Mouse (Mus musculus) brain, embryonic 18.5 days (tissue): ENCODE data around the gene Col25a1.

Source experiments
- DNase-seq: peaks from one replicate; pipeline ENCODE4 v3.0.0-alpha.2; 2012; ENCODE audit warnings: low read depth, low spot score

Col25a1 gene

DNA sequence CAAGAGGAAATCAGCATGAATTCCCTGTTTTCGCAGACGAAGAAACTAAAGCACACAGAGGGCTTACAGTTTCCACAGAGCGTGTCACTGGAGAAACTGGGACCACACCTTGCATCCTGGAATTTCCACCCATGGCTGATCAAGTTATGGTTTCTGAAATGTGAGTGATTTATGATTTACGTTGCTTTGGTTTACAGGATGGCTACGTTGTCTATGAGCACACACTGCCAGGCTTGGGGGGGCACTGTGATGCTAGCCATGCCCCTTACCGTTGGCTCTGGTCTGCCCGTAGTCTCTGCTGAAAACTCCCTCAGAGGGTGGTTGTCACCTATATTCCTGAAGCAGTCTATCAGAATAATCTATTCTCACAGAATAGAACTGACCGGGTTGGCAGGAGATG lies at the start of gene Col25a1:
Col25a1 (plus strand) TSS at position 301 of the 400 bp plus-strand sequence.
- DNase-seq: no peak

DNA sequence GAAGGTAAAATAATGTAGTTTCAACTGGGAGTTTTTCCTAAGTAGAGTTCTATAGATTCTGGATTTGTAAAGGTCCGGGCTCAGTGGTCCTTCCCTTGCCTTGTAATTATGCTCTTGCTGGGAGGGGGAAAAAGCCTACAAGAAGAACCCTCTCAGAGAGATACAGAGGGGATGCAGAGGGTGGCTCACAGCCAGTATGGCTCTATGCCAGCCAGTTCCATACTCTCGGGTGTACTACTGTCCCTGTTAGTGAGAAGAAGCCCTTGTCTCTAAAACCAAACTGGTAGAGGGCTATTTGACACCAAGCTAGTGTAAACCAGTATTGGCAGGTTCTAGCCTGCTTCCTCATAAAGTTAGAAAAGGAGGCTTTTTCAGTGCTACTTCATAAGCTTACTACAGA lies 48.0 kb upstream of the Col25a1 start:
- no peak for DNase-seq

DNA sequence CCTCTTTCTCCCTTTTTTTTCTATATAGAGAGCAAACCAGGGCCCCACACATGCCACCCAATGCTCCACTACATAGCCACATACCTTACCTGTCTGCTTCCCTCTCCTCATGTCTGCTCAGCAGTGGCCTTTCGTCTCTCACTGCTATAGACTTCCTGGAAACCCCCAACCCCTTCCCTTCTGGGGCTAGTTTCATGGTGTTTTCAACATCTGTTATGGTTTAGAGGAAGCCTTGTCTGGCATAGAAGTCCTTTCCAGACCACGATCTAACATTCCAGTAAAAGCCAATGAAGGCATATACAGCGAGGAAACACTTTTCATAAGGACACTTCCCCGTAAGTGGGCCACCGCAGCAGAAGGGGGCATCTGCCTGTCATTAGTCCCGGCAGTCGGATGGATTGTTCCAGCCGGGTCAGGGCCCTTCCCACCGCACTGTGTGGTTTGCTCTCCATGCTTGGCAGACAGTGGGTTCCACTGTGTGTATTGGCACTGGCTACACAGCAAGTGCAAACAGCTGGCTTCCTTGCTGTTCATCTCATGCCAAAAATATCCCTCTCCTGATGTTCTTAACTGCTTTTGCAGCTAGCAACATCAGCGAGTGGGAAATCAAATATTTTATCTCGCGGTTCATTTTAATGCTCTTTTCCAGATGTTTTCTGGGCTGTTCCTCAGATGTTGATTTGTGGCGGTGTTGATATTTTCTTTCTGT lies 44.8 kb upstream of the Col25a1 start:
- DNase-seq: no peak

DNA sequence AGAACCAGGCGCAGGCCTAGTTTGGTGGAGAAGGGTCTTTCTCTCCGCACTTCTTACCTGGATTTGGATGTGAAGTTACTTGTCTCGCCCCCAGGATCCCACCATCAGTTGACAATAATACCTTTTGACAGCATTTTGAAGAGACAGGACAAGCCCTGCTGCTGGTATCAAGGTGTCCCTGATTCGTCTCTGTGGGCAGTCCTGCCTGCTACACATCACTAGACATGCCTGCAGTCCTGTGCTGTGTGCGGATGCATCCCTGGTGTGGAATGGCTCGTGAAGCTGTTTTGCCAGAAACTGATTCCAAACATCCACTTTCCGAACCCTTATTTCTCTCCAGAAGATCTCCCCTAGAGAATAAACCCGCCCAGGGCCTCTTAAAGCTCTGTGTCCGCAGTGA lies 43.8 kb upstream of the Col25a1 start:
- no peak for DNase-seq

DNA sequence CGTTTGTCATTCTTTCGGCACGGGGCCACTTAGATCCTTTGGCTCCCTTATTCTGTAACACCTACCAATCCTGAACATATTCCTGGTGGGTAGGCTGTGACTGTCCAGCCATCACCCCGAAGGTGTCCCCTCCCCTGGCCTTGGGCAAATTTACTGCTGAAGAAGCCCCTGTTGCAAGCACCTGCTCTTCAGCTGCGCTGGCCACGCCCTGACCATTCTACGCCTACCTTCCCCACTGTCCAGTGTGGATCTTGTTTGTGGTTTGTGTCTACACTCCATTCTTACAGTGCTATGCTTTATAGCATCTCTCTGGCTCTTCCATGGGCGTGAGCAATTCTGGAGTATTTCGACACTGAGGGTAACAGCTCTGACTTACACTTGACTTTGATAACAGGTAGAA lies 42.6 kb upstream of the Col25a1 start:
- no peak for DNase-seq

DNA sequence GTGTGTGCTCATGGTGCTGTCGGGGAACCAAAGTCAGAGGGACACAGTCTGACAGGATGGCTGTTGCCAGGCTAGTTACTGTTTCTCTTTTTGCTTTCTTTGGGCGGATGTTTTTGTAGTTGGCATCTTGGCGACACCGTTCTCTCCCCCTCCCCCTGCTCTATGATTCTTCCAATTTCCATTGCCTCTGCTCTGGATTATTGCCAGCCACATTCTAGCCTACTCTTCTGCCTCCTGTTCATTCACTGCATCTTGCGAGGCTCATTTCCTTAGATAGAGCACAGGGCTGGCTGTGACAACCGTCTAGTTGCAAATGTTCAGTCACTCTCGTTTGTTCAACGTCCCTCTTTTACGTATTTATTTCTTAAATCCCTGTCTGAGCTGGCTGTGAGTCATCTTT lies 40.8 kb upstream of the Col25a1 start:
- no peak for DNase-seq

DNA sequence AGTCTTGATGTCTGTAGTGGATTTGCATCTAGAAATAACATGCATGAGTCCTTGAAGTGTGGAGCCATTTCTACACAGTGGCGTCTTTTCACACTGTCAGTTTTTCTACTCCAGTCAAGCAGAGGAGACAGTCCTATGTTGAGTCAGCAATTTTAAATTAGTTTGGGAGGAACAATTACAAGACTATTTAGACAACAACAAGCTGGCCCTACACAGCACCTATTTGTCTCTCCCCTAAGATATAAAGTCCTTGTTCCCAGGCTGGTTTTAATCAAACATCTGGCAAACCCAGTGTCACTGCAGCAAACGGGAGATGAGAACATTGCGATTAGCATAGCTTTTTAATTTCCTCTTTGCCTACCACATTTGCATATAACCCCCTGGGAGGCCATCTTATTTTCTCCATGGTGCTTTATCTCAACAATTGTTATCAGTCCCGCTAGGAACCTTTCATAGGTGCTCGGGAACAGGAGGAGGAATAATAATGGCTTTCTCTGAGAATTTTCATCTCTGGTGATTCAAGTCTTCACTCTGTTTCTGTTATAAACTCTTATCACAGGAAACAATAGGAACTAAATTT lies 37.1 kb upstream of the Col25a1 start:
- DNase-seq: no peak

DNA sequence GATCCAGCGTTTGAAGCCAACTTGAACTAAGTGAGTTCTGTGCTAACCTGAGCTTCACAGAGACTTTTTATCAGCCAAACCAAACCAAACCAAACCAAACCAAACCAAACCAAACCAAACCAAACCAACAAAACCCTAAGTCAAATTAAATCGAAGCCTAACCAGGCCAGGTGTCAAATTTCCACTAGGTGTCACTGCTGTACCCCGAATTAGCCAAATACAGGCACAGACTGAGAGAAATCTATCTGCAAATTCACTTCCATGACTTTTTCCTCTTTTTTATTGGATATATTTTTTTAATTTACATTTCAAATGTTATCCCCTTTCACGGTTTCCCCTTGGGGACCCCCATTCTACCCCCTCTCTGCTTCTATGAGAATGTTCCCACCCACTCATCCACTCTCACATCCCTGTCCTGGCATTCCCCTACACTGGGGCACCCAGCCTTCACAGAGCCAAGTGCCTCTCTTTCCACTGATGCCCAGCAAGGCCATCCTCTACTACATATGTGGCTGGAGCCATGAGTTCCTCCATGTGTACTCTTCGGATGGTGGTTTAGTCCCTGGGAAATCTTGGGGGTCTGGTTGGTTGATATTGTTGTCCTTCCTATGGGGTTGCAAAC lies 36.0 kb upstream of the Col25a1 start:
- DNase-seq: peak; percentile 26

DNA sequence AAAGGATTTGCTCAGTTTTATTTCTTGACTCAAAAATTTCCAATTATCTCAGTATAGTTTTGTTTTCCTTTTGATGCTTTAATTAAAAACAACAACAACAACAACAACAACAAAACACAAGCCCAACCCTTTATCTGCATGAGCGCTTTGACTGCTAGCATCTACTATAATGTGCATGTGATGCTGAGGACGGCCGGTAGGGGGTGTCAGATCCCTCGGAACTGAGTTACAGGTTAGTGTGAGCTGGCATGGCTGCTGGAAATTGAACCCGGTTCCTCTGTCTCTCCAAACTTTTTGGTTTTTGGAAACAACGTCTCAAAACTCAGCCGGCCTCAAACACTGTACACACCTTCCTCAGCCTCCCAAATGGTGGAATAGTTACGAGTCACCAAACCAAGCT lies 27.8 kb upstream of the Col25a1 start:
- no peak for DNase-seq

DNA sequence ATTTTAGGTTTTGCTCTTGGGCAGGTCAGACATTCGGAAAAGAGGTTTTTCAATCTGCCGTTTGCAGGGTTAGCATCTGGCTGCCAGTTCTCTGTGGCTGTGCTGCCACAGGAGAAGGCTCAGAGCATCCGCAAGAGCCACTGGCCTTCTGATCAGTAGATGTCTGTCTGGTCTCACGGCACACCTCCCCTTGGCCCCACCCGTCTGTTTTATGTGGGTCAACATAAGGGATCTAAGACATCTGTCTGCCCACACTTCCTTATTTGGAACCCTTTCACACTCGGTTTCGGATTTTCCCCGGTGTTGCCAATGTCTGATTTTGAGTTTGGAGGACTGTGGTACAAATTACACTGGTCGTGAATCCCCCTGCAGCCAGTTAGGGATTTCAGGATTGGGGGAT lies 26.8 kb upstream of the Col25a1 start:
- DNase-seq: no peak

DNA sequence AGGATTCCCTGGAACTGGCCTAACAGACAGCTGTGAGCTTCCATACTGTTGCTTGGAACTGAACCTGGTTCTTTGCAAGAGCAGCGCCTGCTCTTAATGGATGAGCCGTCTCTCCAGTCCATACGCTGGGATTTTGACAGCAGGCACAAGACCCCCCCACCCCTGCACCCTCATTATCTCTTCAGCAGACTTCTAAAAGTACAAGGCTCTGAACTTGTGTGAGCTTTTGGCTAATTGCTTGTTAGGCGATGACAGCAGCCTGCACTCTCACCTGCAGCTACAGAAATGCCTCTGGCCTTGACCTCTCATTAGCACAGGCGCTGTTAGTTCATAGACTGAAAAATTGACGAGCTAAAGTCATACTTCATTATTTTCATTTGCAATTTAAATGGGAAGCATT lies 14.4 kb upstream of the Col25a1 start:
- no peak for DNase-seq

DNA sequence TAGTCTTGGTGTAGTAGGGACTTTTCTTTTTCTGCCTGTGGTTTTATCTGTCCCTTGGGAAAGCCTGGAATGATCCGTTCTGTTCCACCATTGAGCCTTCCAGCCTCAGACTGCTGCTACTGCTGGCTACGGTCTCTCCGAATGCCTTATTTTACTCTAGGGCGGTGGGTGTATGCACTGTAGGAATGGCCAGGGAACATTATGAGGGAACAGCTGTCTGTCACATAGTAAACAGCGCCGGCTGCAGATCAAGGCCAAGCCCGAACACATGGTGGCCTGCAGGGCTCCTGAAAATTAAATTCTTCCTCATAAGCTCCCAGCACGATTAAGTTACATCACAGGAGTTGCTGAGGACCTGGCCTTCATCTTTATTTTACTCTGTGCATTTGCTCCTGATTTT lies 3.5 kb upstream of the Col25a1 start:
- DNase-seq: no peak

DNA sequence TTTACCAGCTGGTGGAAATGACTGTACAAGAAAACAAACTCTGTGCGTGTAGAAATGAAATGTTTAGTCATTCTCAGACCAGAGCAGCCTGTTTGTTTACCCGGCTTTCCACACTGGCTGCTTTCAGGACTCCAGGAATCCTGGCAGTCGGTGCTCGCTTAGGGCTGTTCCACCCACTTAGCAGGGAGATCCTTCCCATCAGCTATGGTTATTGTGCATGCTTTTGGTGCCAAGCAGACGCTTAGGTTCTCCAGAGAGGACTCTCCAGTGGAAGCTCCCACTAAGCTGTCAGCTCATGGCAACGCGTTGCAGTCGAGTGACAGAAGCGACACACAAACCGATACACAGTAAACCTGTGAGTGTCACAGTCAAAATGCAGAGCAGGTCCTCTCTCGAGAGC lies 2.7 kb upstream of the Col25a1 start:
- peak; percentile 22 for DNase-seq

DNA sequence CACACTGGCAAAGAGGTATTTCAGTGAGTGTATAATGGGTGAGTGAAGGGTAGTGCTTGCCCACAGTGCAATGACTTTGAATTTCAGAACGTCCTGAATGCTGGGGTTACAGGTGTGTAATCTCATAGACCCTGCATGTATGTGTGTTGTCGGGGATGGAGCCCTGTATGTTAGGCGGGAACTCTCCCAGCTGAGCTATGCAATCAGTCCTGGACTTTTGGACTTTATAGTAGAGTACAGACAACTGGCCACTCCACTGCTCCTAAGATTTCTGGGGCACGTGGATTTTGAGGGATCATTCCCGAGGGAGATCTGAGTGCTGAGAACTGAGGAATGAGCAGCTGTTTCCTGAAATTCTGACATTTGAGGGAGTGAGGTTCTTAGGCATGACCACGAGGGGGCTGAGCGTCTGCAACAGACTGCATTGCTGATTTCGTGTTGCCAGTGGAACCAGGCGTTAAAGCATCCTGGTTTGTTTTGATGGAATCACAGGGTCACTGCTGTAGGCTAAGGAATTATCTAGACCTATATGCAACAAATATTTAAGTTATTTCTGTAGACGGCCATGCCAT lies 1.6 kb upstream of the Col25a1 start:
- DNase-seq: no peak

DNA sequence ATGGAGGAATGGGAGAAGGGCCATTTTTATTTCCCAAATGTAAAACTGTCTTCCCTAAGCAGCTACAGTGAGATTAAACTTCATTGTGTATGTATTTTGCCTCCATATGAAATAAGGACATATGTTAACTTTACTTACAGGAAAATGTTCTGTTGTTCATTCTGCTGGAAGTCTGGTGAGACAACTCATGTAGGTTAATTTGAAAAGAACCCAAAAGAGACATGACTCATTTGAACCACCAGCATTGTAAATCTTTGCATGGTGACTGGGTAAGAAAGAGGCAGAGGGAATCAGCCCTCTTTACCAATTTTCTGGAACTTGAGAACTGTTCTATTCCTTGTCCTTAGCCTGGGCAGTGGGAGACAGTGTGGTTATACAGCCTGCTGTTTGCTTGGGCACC lies 5.9 kb downstream of the Col25a1 start:
- no peak for DNase-seq

DNA sequence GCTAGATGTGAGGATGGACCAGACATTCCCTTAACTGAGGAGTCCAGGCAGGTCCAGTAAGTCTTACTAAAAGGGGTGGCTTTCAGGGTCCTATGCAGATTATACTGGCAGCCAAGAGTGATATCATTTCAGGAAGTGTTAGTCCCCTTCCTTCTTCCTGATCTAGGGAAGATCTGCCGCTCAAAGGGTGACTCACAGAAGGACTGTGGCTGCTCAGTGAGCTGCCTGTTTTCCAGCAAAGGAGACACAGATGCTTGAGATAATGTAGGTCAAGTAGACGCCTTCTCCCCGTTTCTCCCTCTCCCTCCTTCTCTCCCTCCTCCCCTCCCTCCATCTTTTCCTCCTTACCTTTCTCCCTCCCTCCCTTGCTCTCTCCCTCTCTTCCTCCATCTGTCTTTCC lies 6.3 kb downstream of the Col25a1 start:
- DNase-seq: no peak

DNA sequence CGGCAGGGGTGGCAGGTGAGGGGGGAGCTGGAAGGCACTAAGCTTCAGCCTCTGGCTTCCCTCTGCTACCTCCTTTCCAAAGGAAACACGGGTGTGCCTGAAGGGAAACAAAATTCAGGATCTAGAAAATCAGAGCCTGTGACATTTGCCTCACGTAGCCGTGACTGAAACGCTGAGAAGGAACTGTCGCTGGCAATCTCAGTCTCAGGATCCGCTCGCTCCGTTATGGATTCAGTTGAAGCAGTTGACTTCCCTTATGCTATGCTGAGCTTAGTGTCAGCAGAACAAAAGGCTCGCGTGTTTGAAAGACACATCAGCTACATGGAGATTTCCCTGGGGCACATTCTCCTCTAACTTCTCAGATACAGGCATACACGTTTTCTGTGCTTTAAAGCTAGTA lies 14.6 kb downstream of the Col25a1 start:
- DNase-seq: no peak

DNA sequence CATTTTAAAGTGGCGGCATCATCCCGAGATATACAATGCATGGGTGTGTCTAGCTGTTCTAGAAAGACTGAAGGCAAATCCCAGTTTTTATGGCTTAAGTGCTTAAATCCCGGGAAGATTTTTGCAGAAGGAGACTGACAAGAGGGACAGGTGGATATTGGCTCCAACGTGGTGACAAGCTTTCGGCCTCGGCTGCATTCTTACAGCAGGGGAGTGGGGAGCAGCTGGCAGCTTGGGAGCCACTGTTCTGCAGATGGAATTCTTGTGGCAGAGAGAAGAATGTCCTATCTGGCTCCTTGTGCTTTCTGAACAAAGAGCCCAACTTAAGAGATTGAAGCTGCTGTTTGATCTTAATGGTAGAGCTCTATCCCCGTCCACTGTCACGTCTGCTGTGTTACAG lies 16.5 kb downstream of the Col25a1 start:
- DNase-seq: no peak

DNA sequence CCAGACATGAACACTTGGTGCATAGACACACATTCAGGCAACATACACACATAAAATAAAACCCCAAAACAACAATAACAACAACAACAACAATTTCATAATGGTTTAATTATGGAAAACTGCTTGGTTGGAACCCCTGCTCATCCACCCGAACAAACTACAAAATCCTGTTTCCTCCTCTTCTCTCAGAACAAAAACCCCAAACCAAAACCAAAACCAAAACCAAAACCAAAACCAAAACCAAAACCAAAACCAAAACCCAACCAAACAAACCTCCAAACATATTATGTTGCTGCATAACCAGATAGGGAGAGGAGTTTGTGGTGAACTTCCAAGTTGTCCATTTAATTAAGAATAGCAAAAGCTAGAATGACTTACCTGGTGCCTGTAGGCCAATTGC lies 17.9 kb downstream of the Col25a1 start:
- DNase-seq: no peak

DNA sequence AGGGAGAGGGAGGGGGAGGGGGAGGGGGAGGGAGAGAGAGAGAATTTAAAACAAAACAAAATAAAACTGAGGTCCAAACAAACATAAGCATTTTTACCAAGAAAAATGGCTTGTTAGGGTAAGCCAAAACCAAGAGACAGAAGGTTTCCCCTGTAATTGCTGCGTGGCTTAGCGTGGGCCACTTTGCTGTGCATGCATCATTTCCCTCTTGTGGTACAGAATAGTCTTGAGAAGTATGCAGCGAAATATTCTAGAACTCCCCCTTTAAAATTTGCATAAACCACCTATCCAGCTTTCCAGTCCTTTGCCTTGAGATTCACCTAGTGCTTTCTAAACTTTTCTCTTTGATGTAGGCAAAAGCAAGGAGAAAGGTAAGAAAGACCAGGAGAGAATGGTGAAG lies 21.8 kb downstream of the Col25a1 start:
- DNase-seq: no peak

DNA sequence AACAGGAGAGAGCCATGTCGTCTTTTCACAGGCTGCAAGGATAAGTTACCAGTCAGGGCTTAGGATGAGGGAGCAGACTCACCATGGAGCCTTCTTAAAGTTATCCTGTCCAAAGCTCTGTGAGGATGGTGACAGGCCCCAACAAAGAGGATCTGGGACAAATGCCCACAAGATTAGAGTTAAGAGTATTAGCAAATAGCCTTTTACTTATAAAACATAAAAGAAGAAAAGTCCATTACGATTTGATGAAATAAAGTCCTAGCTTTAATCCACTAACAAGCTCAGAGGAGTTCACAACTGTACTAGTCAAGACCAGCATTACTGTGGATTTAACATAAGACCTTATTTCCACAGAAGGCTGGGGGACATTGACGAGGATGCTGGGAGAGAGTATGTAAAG lies 26.2 kb downstream of the Col25a1 start:
- DNase-seq: no peak

DNA sequence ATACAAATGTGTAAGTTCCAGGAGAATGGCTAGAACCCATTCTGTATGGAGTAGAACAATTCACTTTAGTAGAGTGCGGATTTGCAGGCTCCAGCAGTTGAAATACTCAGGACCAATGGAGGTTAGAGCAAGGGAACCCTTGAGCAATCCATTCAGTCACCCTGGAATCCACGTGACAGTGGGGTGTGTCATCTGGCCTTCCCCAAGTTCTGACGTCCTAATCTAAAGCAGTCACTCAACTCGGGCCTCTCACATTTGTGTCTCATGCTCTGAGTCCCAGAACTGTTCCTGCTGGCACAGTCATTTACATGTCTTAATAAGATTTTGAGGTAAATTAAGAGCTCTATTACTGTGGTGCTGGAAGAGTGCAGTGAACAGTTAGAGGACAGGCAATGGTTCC lies 28.6 kb downstream of the Col25a1 start:
- DNase-seq: no peak

DNA sequence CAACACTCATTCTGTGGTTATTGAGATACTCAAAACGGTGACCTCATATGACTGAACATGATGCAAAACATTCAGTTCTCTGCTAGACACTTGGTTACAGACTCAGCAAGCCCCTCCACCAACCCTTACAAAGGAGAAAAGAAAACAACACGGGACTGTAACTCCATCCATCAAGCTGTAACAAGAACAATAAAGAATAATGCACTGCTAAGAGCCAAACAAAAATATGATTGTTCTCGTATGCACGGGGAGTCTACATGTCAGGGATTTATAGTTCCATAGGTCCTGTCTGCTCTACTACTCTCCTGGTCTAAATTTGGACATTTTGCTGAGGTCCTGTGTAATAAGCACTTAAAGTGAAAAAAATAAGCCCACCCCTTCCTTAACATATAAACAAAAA lies 29.6 kb downstream of the Col25a1 start:
- DNase-seq: no peak
